Mouse (Mus musculus) G1E (cell line): Measurements from ENCODE around the gene Zfyve26.

ENCODE experiments used
- CTCF ChIP-seq: IDR thresholded peaks from 2 replicates; pipeline ENCODE4 v1.5.1; 2012; ENCODE audit warnings: low read depth, low read length, inconsistent platforms, mixed read lengths
- TAL1 ChIP-seq: conservative IDR thresholded peaks from 2 replicates; pipeline ENCODE4 v1.6.1; 2012; ENCODE audit warnings: low read depth, low read length, inconsistent platforms, mixed read lengths

GRCm38 (mm10) chr12:79297884-79298636, 2.0 kb upstream of the Zfyve26 start:
- TF ChIP-seq TAL1 (no peak), CTCF (no peak)
